Mouse (Mus musculus) intestine, embryonic 16.5 days (tissue): Measurements from ENCODE around the gene Fcgr4. TPM values are rescaled to one million over a fixed set of nuclear protein-coding genes. Genes with fewer than 3 reads are reported as not detected.
"Not testable (repeated sequence)": the region's sequence is repeated elsewhere in the genome, so short reads cannot be mapped to it uniquely, and the experiment has no call there.

Source experiments
- ATAC-seq: fragments of 200-750 bp; cut with Nextera tagmentation; 2 replicates; pipeline ENCODE4 v1.8.0; 2017; ENCODE audit warnings: moderate TSS enrichment, moderate library complexity
- H3K27ac ChIP-seq: fragments of 300-500 bp; sonication (generic); 2 replicates; pipeline ENCODE4 v1.5.1; 2014; ENCODE audit warnings: mild to moderate bottlenecking, low read length
- H3K27me3 ChIP-seq: fragments of 300-500 bp; sonication (generic); replicated peaks from 2 replicates; pipeline ENCODE4 v1.6.1; 2014; ENCODE audit warnings: low read length, control low read depth, mixed read lengths; ENCODE audit not compliant: control insufficient read depth, insufficient read depth
- H3K36me3 ChIP-seq: fragments of 300-500 bp; sonication (generic); 2 replicates; pipeline ENCODE4 v1.6.1; 2014; ENCODE audit warnings: low read length, control low read depth; ENCODE audit not compliant: control insufficient read depth, insufficient read depth
- H3K4me1 ChIP-seq: fragments of 300-500 bp; sonication (generic); 2 replicates; pipeline ENCODE4 v1.6.1; 2014; ENCODE audit warnings: low read length, control low read depth, mixed read lengths; ENCODE audit not compliant: control insufficient read depth, insufficient read depth
- H3K4me2 ChIP-seq: fragments of 300-500 bp; sonication (generic); 2 replicates; pipeline ENCODE4 v1.6.1; 2014; ENCODE audit warnings: low read depth, low read length, control low read depth
- H3K4me3 ChIP-seq: fragments of 300-500 bp; sonication (generic); 2 replicates; pipeline ENCODE4 v1.5.1; 2014; ENCODE audit warnings: mild to moderate bottlenecking, low read length
- H3K9ac ChIP-seq: fragments of 300-500 bp; sonication (generic); 2 replicates; pipeline ENCODE4 v1.6.1; 2014; ENCODE audit warnings: low read depth, low read length
- H3K9me3 ChIP-seq: fragments of 300-500 bp; sonication (generic); 2 replicates; pipeline ENCODE4 v1.6.1; 2016; ENCODE audit warnings: low read length, control low read depth; ENCODE audit not compliant: control insufficient read depth
- WGBS: fragments of 180-500 bp; shearing (Covaris S2); extraction: QIAGEN DNeasy Blood & Tissue Kit; methylation state at CpG from one replicate; pipeline ENCODE4 v1.1.7; 2014; 5-methylcytosine and 5-hydroxymethylcytosine counted together
- microRNA-seq: library from miRNA; unstranded; fragments of <30 nt; microRNA quantifications from one replicate; pipeline ENCODE4, GENCODE M21; 2016
- polyA plus RNA-seq: library from polyadenylated mRNA; unstranded; fragments of >200 nt; fragmentation: Nextera tagmentation; extraction: Ambion mirVana; gene quantifications from 2 replicates; pipeline ENCODE4 v1.2.1, GENCODE M21; 2015

The Fcgr4 gene
- polyA plus RNA-seq, 1 experiment from 2014 or later: 1.8 TPM

DNA sequence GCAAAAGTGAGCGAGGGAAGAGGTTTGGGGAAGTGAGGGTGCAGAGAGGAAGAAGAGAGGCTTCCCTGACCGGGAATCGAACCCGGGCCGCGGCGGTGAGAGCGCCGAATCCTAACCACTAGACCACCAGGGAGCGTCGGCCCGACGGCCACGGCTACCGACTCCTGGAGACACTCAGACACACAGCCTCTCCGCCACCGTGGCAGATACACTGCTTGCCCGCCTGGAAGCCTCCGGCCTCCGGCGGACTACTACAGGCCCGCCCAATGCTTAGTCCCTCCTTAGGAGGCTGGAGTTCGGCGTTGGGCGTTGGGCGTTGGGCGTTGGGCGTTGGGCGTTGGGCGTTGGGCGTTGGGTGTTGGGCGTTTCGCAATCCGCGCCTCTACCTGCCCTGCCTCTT, 60.6 kb downstream of the Fcgr4 start:
- WGBS: no CpG with 5 or more reads among the region's 35 CpGs
- H3K27ac ChIP-seq, H3K4me2 ChIP-seq, H3K4me3 ChIP-seq, H3K36me3 ChIP-seq, H3K27me3 ChIP-seq, H3K9me3 ChIP-seq, H3K9ac ChIP-seq, H3K4me1 ChIP-seq: not testable (repeated sequence)
- peak; percentile 74 for ATAC-seq

Small RNA genes within 50 kb of the gene (microRNA-seq; reads per million reads assigned to microRNA genes)
- gene Gm27552 (not detected), gene Mir6546 (6.8 reads per million, percentile 19 among the genes with 10 or more reads in this experiment)

Other genes starting within 250 kb of the Fcgr4 start
- 8.0 and 8.4 TPM in 2 replicates for gene Atf6, start 151.1 kb upstream of the Fcgr4 start, polyA plus RNA-seq
- 2.1 and 2.4 TPM in 2 replicates for gene Gm26620, start 133.9 kb upstream of the Fcgr4 start, polyA plus RNA-seq
- gene Dusp12, start 133.4 kb upstream of the Fcgr4 start, polyA plus RNA-seq: 84.6 and 89.8 TPM in 2 replicates
- 0.27 TPM in 1 of 2 replicates, not detected in the other for gene Fcrlb, start 106.0 kb upstream of the Fcgr4 start, polyA plus RNA-seq
- 0.10 TPM in 1 of 2 replicates, not detected in the other for gene Fcrla, start 91.3 kb upstream of the Fcgr4 start, polyA plus RNA-seq
- gene Fcgr2b, start 42.4 kb upstream of the Fcgr4 start, polyA plus RNA-seq: 1.5 and 2.2 TPM in 2 replicates
- gene Fcgr3, start 46.0 kb downstream of the Fcgr4 start, polyA plus RNA-seq: 15.3 and 15.9 TPM in 2 replicates
- 1.6 and 2.1 TPM in 2 replicates for gene Cfap126, start 95.0 kb downstream of the Fcgr4 start, polyA plus RNA-seq
- gene Sdhc, start 131.7 kb downstream of the Fcgr4 start, polyA plus RNA-seq: 457 and 490 TPM in 2 replicates
- 1.7 TPM in 2 replicates for gene Mpz, start 131.8 kb downstream of the Fcgr4 start, polyA plus RNA-seq
- 16.4 and 19.4 TPM in 2 replicates for gene Pcp4l1, start 177.3 kb downstream of the Fcgr4 start, polyA plus RNA-seq
- 18.7 and 21.7 TPM in 2 replicates for gene Nr1i3, start 195.1 kb downstream of the Fcgr4 start, polyA plus RNA-seq
- gene Tomm40l, start 203.6 kb downstream of the Fcgr4 start, polyA plus RNA-seq: 32.0 and 34.7 TPM in 2 replicates
- 55.3 and 151 TPM in 2 replicates for gene Apoa2, start 206.1 kb downstream of the Fcgr4 start, polyA plus RNA-seq
- 50.3 and 52.1 TPM in 2 replicates for gene Fcer1g, start 215.4 kb downstream of the Fcgr4 start, polyA plus RNA-seq
- gene Adamts4, start 231.5 kb downstream of the Fcgr4 start, polyA plus RNA-seq: 6.3 and 7.0 TPM in 2 replicates
- 339 and 373 TPM in 2 replicates for gene Ndufs2, start 232.5 kb downstream of the Fcgr4 start, polyA plus RNA-seq